Mouse (Mus musculus): Measurements from ENCODE around the gene Prkcb. TPM values are rescaled to one million over a fixed set of nuclear protein-coding genes. Genes with fewer than 3 reads are reported as not detected.
A peak's percentile ranks its signal among the peaks of the same experiment; 100 is the strongest.

Prkcb gene
- total RNA-seq, 4 experiments from 2014 or later, result 870 to 1,138 (median 953) TPM

- DNase-seq (ENCODE audit: low spot score in 2 of 2), result no peak
Measured at GRCm38 (mm10) chr7:122357847-122358246, 69.3 kb downstream of the Prkcb start.

- no peak for DNase-seq (ENCODE audit: low spot score in 2 of 2)
Measured at GRCm38 (mm10) chr7:122366635-122367034, 78.1 kb downstream of the Prkcb start.

- DNase-seq (ENCODE audit: low spot score in 2 of 2), result peak in 1 of 2 experiments; percentile 65
Measured at GRCm38 (mm10) chr7:122367303-122368007, 78.9 kb downstream of the Prkcb start.

- no peak for DNase-seq (ENCODE audit: low spot score in 2 of 2)
Measured at GRCm38 (mm10) chr7:122370488-122370887, 81.9 kb downstream of the Prkcb start.

- DNase-seq (ENCODE audit: low spot score in 2 of 2), result no peak
Measured at GRCm38 (mm10) chr7:122371947-122372346, 83.4 kb downstream of the Prkcb start.

GRCm38 (mm10) chr7:122372349-122372748 is 83.8 kb downstream of the Prkcb start:
- DNase-seq (ENCODE audit: low spot score in 2 of 2), result no peak

GRCm38 (mm10) chr7:122376845-122377244 is 88.3 kb downstream of the Prkcb start:
- DNase-seq (ENCODE audit: low spot score in 2 of 2), result no peak

- no peak for DNase-seq (ENCODE audit: low spot score in 2 of 2)
Measured at GRCm38 (mm10) chr7:122377967-122378366, 89.4 kb downstream of the Prkcb start.

GRCm38 (mm10) chr7:122378473-122378872 is 89.9 kb downstream of the Prkcb start:
- no peak for DNase-seq (ENCODE audit: low spot score in 2 of 2)

- no peak for DNase-seq (ENCODE audit: low spot score in 2 of 2)
Measured at GRCm38 (mm10) chr7:122379292-122379691, 90.7 kb downstream of the Prkcb start.

- no peak for DNase-seq (ENCODE audit: low spot score in 2 of 2)
Measured at GRCm38 (mm10) chr7:122380336-122381130, 92.0 kb downstream of the Prkcb start.

GRCm38 (mm10) chr7:122381560-122381959 is 93.0 kb downstream of the Prkcb start:
- no peak for DNase-seq (ENCODE audit: low spot score in 2 of 2)

- no peak for DNase-seq (ENCODE audit: low spot score in 2 of 2)
Measured at GRCm38 (mm10) chr7:122383260-122383659, 94.7 kb downstream of the Prkcb start.

GRCm38 (mm10) chr7:122384891-122385290 is 96.3 kb downstream of the Prkcb start:
- no peak for DNase-seq (ENCODE audit: low spot score in 2 of 2)

- DNase-seq (ENCODE audit: low spot score in 2 of 2), result no peak
Measured at GRCm38 (mm10) chr7:122386567-122386966, 98.0 kb downstream of the Prkcb start.

- DNase-seq (ENCODE audit: low spot score in 2 of 2), result no peak
Measured at GRCm38 (mm10) chr7:122387896-122388295, 99.3 kb downstream of the Prkcb start.

GRCm38 (mm10) chr7:122388858-122389257 is 100.3 kb downstream of the Prkcb start:
- DNase-seq (ENCODE audit: low spot score in 2 of 2), result no peak

- DNase-seq (ENCODE audit: low spot score in 2 of 2), result no peak
Measured at GRCm38 (mm10) chr7:122389633-122390032, 101.1 kb downstream of the Prkcb start.

- no peak for DNase-seq (ENCODE audit: low spot score in 2 of 2)
Measured at GRCm38 (mm10) chr7:122390200-122390599, 101.6 kb downstream of the Prkcb start.

- DNase-seq (ENCODE audit: low spot score in 2 of 2), result no peak
Measured at GRCm38 (mm10) chr7:122390683-122391082, 102.1 kb downstream of the Prkcb start.

GRCm38 (mm10) chr7:122391382-122391781 is 102.8 kb downstream of the Prkcb start:
- DNase-seq (ENCODE audit: low spot score in 2 of 2), result no peak

- DNase-seq (ENCODE audit: low spot score in 2 of 2), result no peak
Measured at GRCm38 (mm10) chr7:122393964-122394363, 105.4 kb downstream of the Prkcb start.
